Mouse (Mus musculus) embryonic fibroblast, embryonic 13.5 days (primary cell): ENCODE results near the gene Teddm1a.

ENCODE experiments used
- CTCF ChIP-seq: IDR thresholded peaks from 2 replicates; pipeline ENCODE4 v1.5.1; 2011; ENCODE audit warnings: mild to moderate bottlenecking, control low read depth, low read length, moderate library complexity, borderline replicate concordance; ENCODE audit not compliant: insufficient read depth
- POLR2A ChIP-seq: IDR thresholded peaks from 2 replicates; pipeline ENCODE4 v1.6.1; 2011; ENCODE audit warnings: low read depth, mild to moderate bottlenecking, control low read depth, low read length, moderate library complexity

GRCm38 (mm10) chr1:153899731-153900380 is 8.3 kb downstream of the Teddm1a start, which contains the start of the genes Glul and Teddm2:
- TF ChIP-seq POLR2A (peak; percentile 100), CTCF (no peak)
